Mouse (Mus musculus) G1E (cell line): ENCODE measurements around the gene Cfap221.

Experiments used
- CTCF ChIP-seq: IDR thresholded peaks from 2 replicates; pipeline ENCODE4 v1.5.1; 2012; ENCODE audit warnings: low read depth, low read length, inconsistent platforms, mixed read lengths
- GATA1 ChIP-seq: IDR thresholded peaks from 2 replicates; pipeline ENCODE4 v1.6.1; 2012; ENCODE audit warnings: borderline replicate concordance, low read length, inconsistent platforms, mixed read lengths
- TAL1 ChIP-seq: conservative IDR thresholded peaks from 2 replicates; pipeline ENCODE4 v1.6.1; 2012; ENCODE audit warnings: low read depth, low read length, inconsistent platforms, mixed read lengths

GRCm38 (mm10) chr1:119973117-119973516 lies 23.9 kb downstream of the Cfap221 start:
- TF ChIP-seq CTCF (no peak), GATA1 (no peak), TAL1 (no peak)
